Mouse (Mus musculus) heart, embryonic 12.5 days (tissue): ENCODE measurements at regions not wholly inside any gene's neighbourhood (a gene's known extent, or its start where the extent isn't known, plus 50 kb on each side); places are given as distances from the start of the nearest gene placed in this dataset.

Experiments
- ATAC-seq: fragments of 200-750 bp; cut with Nextera tagmentation; 2 replicates; pipeline ENCODE4 v1.8.0; 2017; ENCODE audit warnings: moderate TSS enrichment, moderate library complexity; ENCODE audit not compliant: insufficient number of reproducible peaks, low FRiP score
- H3K27ac ChIP-seq: fragments of 300-500 bp; sonication (generic); 2 replicates; pipeline ENCODE4 v1.5.1; 2016; ENCODE audit warnings: mild to moderate bottlenecking, moderate library complexity; ENCODE audit not compliant: poor library complexity, severe bottlenecking
- H3K27me3 ChIP-seq: fragments of 300-500 bp; sonication (generic); replicated peaks from 2 replicates; pipeline ENCODE4 v1.6.1; 2016; ENCODE audit warnings: mild to moderate bottlenecking, moderate library complexity
- H3K36me3 ChIP-seq: fragments of 300-500 bp; sonication (generic); 2 replicates; pipeline ENCODE4 v1.6.1; 2016; ENCODE audit warnings: mild to moderate bottlenecking, moderate library complexity
- H3K4me1 ChIP-seq: fragments of 300-500 bp; sonication (generic); replicated peaks from 2 replicates; pipeline ENCODE4 v1.6.1; 2016; ENCODE audit warnings: mild to moderate bottlenecking
- H3K4me2 ChIP-seq: fragments of 300-500 bp; sonication (generic); 2 replicates; pipeline ENCODE4 v1.6.1; 2016; ENCODE audit warnings: mild to moderate bottlenecking, moderate library complexity
- H3K4me3 ChIP-seq: fragments of 300-500 bp; sonication (generic); 2 replicates; pipeline ENCODE4 v1.5.1; 2016; ENCODE audit warnings: mild to moderate bottlenecking
- H3K9ac ChIP-seq: fragments of 300-500 bp; sonication (generic); 2 replicates; pipeline ENCODE4 v1.6.1; 2016; ENCODE audit warnings: mild to moderate bottlenecking, moderate library complexity
- H3K9me3 ChIP-seq: fragments of 300-500 bp; sonication (generic); replicated peaks from 2 replicates; pipeline ENCODE4 v1.6.1; 2016; ENCODE audit warnings: mild to moderate bottlenecking, moderate library complexity
- WGBS: fragments of 180-500 bp; shearing (Covaris S2); methylation state at CpG from one replicate; pipeline ENCODE4 v1.1.7; 2016; 5-methylcytosine and 5-hydroxymethylcytosine counted together

DNA sequence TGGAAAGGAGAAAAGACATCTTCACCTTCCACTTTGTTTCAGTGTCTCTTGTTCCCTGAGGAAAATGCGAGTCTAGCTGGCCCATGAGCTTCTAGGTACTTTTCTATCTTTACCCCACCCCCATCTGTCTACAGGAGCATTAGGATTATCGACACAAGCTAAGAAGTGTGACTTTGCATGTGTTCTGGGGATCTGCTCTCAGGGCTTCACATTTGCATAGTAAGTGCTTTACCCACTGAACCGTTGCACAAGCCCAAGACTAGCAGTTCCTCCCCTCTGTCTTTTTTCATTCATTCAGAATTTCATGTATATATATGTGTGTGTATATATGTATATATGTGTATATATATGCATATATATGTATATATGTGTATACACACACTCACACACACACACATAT lies 162.5 kb upstream of the Arrdc4 start:
- 62% methylated on average over 3 of the region's 3 CpGs for WGBS
- Histone ChIP-seq H3K36me3 (no peaks in the 10 kb centered on the region), H3K4me2 (no peak overlapping the region), H3K27me3 (no peaks in the 10 kb centered on the region), H3K4me1 (no peaks in the 10 kb centered on the region), H3K4me3 (no peak overlapping the region), H3K9ac (no peak overlapping the region), H3K9me3 (no peaks in the 10 kb centered on the region), H3K27ac (no peak overlapping the region)
- no peak for ATAC-seq

DNA sequence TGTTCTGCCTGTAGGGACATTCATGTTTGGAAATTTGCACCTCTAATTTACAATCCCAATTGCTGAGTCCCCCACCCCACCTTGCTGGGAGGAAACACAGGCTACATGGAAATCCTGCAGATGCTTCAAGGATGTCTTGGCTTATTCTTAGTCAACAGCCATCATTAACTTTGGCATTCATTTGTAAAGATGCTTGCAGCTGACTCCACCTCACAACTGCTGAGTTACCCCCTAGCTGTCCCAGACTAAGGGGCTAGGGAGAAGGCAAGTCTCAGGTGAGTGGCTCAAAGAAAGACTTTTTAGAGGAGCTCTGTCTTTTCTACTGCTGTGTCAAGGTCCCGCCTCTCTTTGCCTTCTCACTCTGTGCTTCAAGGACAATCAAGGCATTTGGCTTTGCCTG lies 160.7 kb upstream of the Arrdc4 start:
- Histone ChIP-seq H3K4me3 (no peak overlapping the region), H3K36me3 (no peaks in the 10 kb centered on the region), H3K4me2 (no peak overlapping the region), H3K4me1 (no peaks in the 10 kb centered on the region), H3K27ac (no peak overlapping the region), H3K9ac (no peak overlapping the region), H3K9me3 (no peaks in the 10 kb centered on the region), H3K27me3 (no peaks in the 10 kb centered on the region)
- WGBS = 87% methylated on average over 1 of the region's 1 CpGs
- ATAC-seq = no peak

DNA sequence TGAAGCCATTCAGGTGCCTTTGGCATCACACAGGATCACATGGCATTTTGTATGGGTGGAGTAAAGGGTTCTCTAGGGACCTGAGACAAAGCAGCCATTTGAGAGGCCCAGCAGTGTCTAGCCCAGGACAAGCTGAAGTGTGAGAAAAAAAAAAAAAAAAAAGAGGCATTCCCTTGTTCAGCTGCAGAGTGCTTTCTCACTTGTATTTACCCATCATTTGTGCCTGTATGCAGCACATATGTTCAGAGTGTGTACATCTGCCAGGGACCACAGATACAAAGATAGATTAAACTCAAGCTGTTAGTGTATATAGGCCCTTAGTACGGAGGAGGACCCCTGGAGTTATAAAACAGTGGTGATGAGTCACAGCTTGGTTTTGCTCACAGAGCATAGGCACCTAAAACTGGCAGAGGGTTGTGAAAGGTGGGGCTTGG lies 159.4 kb upstream of the Arrdc4 start:
- Histone ChIP-seq H3K4me1 (no peaks in the 10 kb centered on the region), H3K9me3 (no peaks in the 10 kb centered on the region), H3K27me3 (no peaks in the 10 kb centered on the region), H3K27ac (no peak overlapping the region), H3K36me3 (no peaks in the 10 kb centered on the region), H3K4me3 (no peak overlapping the region), H3K4me2 (no peak overlapping the region), H3K9ac (no peak overlapping the region)
- no peak for ATAC-seq
- WGBS = 63% methylated on average over 1 of the region's 1 CpGs

DNA sequence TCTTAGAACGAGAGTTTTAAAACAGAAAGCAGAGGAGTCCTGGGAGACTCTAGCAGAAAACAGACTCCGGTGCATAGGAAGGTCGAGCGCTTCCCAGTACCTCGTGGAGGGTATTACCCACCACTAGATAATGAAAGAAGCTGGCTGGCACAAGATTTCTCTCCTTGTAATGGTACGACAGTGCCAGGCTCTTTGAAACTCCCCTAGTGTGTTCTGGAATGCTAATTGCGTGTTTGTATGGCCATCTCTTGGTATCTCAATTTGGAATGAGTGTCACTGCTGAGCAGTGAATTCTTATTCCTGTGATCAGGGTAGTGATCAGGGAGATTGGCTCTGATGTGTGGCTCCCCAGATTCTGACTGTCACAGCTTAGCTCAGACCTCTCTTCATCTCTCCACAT lies 158.8 kb upstream of the Arrdc4 start:
- no peaks in the 10 kb centered on the region for H3K9me3 ChIP-seq
- ATAC-seq = no peak
- H3K4me3 ChIP-seq = no peak overlapping the region
- H3K27me3 ChIP-seq = no peaks in the 10 kb centered on the region
- H3K9ac ChIP-seq = no peak overlapping the region
- no peak overlapping the region for H3K4me2 ChIP-seq
- H3K4me1 ChIP-seq = no peaks in the 10 kb centered on the region
- H3K27ac ChIP-seq = no peak overlapping the region
- 81% methylated on average over 7 of the region's 7 CpGs for WGBS
- no peaks in the 10 kb centered on the region for H3K36me3 ChIP-seq

DNA sequence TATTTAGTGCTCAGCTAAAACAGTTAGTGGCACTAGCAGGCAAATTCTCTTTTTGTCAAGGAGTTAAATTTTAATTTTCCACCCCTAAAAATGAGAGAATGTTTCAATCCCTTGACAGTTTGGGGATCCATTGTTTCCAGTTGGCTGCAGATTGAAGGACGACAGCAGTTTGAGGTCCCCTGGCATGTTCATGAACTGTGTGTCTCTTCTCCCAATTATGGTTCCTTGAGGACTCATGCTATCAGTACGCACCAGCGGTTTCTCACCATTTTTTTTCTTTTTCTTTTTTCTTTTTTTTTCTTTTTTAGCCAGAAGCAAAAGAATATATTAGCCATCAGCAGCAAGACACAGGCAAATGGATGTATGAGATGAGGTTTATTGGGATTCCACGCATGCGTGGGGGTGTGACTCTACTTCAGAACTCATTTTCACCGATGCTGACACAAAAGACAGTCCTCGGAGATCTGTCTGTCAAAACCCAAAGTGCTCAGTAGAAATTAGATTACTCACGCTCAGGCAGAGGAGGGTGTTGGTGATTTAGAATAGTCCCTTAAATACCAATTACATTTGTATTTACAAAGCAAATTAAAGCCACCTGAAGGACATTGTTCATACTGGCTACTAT lies 157.8 kb upstream of the Arrdc4 start:
- Histone ChIP-seq H3K4me3 (no peak overlapping the region), H3K9ac (no peak overlapping the region)
- ATAC-seq = no peak

DNA sequence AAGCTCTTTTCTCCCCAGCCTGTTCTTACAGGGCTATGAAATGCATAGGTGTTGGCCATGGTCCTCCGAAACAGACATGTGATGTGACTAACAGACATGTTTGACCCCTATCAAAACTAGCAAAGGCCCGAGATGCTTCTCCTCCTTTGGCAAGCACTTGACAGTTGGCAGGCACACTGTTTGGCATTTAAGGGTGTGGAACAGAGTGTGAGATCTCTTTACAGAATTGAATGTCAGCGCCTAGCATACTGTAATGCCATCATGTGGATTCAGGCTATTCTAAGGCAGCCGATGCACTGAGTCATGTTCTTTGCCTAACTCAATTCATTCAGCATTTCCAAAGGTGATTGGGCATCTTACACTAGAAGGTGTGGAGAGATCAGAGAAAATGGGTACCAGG lies 156.8 kb upstream of the Arrdc4 start:
- no peak overlapping the region for H3K4me2 ChIP-seq
- H3K4me3 ChIP-seq = no peak overlapping the region
- no peaks in the 10 kb centered on the region for H3K36me3 ChIP-seq
- no peaks in the 10 kb centered on the region for H3K9me3 ChIP-seq
- no peak for ATAC-seq
- H3K4me1 ChIP-seq = no peaks in the 10 kb centered on the region
- no peak overlapping the region for H3K27ac ChIP-seq
- no peak overlapping the region for H3K9ac ChIP-seq
- 80% methylated on average over 4 of the region's 4 CpGs for WGBS
- no peaks in the 10 kb centered on the region for H3K27me3 ChIP-seq

More for the DNA sequence above, 157.8 kb upstream of the Arrdc4 start:
- no peak overlapping the region for H3K4me2 ChIP-seq
- H3K36me3 ChIP-seq = no peaks in the 10 kb centered on the region
- no peak overlapping the region for H3K27ac ChIP-seq
- H3K9me3 ChIP-seq = no peaks in the 10 kb centered on the region
- H3K27me3 ChIP-seq = no peaks in the 10 kb centered on the region
- WGBS = 79% methylated on average over 8 of the region's 8 CpGs
- H3K4me1 ChIP-seq = no peaks in the 10 kb centered on the region

DNA sequence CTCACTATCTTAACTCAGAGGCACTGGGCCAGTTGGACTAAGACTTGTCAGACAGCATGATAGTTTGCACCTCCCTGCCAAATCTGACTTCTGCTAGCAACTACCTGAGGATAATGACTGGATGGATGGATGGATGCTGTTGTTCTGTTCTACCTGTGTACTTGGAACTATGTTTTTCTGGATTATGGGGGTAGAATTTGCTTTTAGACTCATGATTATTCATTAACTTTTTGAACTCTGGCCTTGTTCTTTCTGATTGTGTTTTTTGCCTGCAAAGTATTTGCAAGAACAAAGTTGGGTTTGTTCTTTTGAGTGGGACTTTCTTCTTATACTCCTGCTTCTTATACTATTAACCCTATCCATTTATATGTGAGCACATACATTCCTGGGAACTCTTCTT lies 137.1 kb upstream of the Arrdc4 start:
- H3K9me3 ChIP-seq = no peaks in the 10 kb centered on the region
- no peak overlapping the region for H3K4me2 ChIP-seq
- no peaks in the 10 kb centered on the region for H3K36me3 ChIP-seq

DNA sequence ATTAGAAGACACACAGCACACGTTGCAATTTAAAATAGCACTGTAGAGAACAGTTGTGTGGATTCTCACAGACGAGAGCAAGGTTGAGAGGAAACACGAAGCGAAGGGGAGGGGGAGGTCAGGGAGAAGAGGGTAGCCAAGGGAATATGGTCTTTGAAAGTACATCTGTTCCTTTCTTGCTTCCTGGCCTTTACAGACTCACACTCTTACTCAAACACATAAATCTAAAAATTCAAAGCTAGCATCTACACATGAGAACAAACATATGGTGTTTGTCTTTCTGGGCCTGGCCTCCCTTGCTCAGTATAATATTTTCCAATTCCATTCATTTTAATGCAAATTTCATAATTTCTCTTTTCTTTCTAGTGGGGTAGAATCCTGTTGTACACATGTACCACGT lies 124.0 kb upstream of the Arrdc4 start:
- no peaks in the 10 kb centered on the region for H3K4me1 ChIP-seq
- H3K4me3 ChIP-seq = no peak overlapping the region
- no peaks in the 10 kb centered on the region for H3K27me3 ChIP-seq
- no peaks in the 10 kb centered on the region for H3K36me3 ChIP-seq
- H3K4me2 ChIP-seq = no peak overlapping the region
- no peak for ATAC-seq
- WGBS = 69% methylated on average over 5 of the region's 5 CpGs
- H3K9me3 ChIP-seq = no peaks in the 10 kb centered on the region
- no peak overlapping the region for H3K9ac ChIP-seq
- no peak overlapping the region for H3K27ac ChIP-seq

More for the DNA sequence above, 137.1 kb upstream of the Arrdc4 start:
- ATAC-seq = no peak
- no peak overlapping the region for H3K9ac ChIP-seq
- H3K27ac ChIP-seq = no peak overlapping the region
- no peaks in the 10 kb centered on the region for H3K27me3 ChIP-seq
- no peaks in the 10 kb centered on the region for H3K4me1 ChIP-seq
- H3K4me3 ChIP-seq = no peak overlapping the region

DNA sequence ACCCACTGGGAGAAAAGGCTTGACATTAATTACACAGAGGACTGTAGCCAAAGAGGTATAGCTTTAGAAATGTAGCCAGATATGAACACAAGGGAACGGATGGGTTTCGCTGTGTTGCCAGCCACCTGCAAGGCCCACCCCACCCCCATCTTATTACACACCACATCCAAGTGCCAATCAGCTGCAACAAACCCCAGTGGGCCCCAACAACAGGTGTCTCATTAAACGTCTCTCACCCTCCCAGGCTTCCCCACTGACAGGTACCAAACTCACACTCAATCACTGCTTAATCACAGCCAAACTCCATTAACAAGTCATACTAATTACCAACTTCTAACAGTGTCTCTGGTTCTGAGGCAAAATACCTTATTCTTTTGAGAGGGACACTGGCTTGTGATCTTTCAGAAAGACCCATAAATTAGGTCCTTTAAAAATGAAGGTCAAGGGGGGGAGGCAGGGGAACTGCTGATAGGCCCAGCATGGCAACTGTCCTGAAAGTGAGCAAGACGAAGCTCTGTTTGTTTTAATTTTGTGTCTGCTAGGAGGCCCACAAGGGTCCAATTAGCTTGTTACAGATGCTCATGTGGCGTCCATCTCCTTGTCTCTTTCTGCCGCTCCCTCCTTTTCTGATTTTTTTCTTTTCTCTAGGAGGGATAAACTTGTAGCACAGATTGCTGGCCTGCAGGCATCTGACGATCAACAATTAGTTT lies 115.4 kb upstream of the Arrdc4 start:
- Histone ChIP-seq H3K9me3 (no peaks in the 10 kb centered on the region), H3K27ac (no peak overlapping the region), H3K27me3 (no peaks in the 10 kb centered on the region), H3K4me1 (no peaks in the 10 kb centered on the region), H3K4me2 (no peak overlapping the region), H3K4me3 (no peak overlapping the region), H3K36me3 (no peaks in the 10 kb centered on the region), H3K9ac (no peak overlapping the region)
- 48% methylated on average over 7 of the region's 7 CpGs for WGBS
- ATAC-seq = no peak

DNA sequence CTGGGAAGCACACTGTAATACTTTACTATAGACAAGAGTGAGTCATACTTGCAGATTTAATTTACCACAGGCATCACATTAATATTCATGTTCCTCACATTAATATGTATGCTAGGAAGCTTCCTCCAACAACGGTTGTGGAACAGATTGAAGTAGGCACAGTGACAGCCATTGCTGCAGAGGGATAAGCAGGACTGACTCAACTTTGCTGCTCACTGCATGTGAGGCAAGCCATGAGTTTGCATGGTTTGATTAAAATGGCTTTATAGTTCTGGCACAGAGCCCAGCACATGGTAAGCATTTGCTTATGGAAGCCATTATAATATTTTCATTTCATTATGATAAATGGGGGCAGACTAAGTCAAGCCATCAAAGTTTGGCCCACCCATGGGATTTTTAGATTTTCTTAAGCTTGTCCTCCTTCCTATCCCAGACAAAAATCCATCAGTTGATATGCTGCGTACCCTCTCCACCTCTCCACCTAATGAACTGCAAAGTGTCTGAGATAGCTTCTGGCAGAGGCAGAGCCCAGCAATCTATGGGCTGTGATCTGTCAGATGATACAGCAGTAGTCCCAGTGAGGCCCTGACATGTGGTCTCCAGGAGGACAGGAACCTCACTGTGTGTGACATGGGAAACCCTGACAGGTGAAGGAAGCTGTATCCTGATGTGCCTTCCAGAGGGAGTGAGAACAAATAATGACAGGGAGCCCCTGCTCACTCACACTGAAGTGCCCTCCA lies 109.6 kb upstream of the Arrdc4 start:
- no peak for ATAC-seq
- WGBS = 42% methylated on average over 2 of the region's 2 CpGs

DNA sequence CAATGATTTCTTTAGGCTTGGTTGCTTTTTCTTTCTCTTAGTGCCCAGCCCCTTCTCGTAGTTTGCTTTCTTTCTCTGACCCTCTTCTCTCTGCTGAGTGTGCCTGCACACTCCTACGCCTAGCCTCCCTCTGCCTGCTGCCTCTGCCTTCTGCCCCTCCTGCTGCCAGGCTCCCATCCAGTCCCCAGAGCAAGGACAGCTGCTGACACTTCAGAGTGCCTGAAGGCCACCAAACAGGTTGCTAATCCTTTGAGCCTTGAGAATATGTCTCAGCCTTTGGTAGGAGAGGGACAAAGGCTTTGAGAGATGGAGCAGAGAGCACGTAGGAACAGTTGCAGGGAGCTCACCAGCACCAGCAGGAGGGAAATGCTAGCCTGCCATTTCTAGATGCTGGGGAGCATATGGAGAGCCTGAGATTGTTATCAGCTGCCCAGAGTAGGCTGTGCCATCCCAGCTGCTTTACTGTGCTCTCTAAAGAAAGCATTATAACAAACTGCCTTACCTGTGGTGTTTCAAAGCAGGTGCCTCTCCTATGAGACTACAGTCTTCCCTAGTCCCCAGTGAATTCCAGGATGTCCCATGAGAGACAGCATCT lies 103.0 kb upstream of the Arrdc4 start:
- Histone ChIP-seq H3K9me3 (no peaks in the 10 kb centered on the region), H3K4me2 (no peak overlapping the region), H3K36me3 (no peaks in the 10 kb centered on the region), H3K27me3 (no peaks in the 10 kb centered on the region), H3K9ac (0 out of 2 replicates have a peak overlapping the region, but pooled peaks have one; percentile 28), H3K27ac (no peak overlapping the region), H3K4me1 (no peaks in the 10 kb centered on the region; the same call in 1 of the 2 replicates), H3K4me3 (no peak overlapping the region)
- ATAC-seq = no peak
- 53% methylated on average over 3 of the region's 3 CpGs for WGBS

More for the DNA sequence above, 109.6 kb upstream of the Arrdc4 start:
- H3K4me1 ChIP-seq = no peaks in the 10 kb centered on the region
- H3K4me2 ChIP-seq = no peak overlapping the region
- no peak overlapping the region for H3K9ac ChIP-seq
- no peak overlapping the region for H3K27ac ChIP-seq
- no peaks in the 10 kb centered on the region for H3K36me3 ChIP-seq
- no peaks in the 10 kb centered on the region for H3K9me3 ChIP-seq
- no peaks in the 10 kb centered on the region for H3K27me3 ChIP-seq
- no peak overlapping the region for H3K4me3 ChIP-seq
